Mouse (Mus musculus) heart, adult 18-20 months (tissue): Measurements from ENCODE around the gene Supv3l1. TPM values are rescaled to one million over a fixed set of nuclear protein-coding genes. Genes with fewer than 3 reads are reported as not detected.
A peak's percentile ranks its signal among the peaks of the same experiment; 100 is the strongest.

Experiments
- DNase-seq, 2 experiments: peaks; one replicate each; pipeline ENCODE4 v3.0.0; 2021 to 2022; ENCODE audit warnings: mixed read lengths in 1 of 2
- total RNA-seq, 2 experiments: library from RNA; stranded (reverse); gene quantifications; 2 replicates each; pipeline ENCODE4 v1.2.3; 2021

The Supv3l1 gene
- total RNA-seq, 2 experiments from 2014 or later: 37.2 to 40.7 TPM

DNA sequence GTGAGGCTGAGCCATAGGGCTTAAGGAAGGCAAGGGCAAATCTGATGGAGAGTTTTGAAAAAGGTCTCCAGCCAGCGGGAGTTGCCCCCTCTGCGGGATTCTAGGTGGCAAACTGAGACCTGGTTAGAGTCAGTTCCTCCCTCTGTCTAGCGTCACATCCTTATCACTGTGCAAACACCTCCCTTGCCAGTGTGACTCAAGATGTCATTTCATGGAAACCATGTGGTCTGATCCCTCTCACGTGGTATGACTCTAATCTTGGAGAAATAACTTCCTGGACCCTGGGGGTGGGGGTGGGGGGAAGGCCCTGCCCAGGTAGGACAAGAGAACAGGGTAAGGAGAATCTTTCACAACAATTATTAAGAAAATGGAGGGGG lies 35.9 kb downstream of the Supv3l1 start:
- DNase-seq: no peak

GRCm38 (mm10) chr10:62412906-62413605 lies 36.5 kb downstream of the Supv3l1 start:
- DNase-seq: no peak

DNA sequence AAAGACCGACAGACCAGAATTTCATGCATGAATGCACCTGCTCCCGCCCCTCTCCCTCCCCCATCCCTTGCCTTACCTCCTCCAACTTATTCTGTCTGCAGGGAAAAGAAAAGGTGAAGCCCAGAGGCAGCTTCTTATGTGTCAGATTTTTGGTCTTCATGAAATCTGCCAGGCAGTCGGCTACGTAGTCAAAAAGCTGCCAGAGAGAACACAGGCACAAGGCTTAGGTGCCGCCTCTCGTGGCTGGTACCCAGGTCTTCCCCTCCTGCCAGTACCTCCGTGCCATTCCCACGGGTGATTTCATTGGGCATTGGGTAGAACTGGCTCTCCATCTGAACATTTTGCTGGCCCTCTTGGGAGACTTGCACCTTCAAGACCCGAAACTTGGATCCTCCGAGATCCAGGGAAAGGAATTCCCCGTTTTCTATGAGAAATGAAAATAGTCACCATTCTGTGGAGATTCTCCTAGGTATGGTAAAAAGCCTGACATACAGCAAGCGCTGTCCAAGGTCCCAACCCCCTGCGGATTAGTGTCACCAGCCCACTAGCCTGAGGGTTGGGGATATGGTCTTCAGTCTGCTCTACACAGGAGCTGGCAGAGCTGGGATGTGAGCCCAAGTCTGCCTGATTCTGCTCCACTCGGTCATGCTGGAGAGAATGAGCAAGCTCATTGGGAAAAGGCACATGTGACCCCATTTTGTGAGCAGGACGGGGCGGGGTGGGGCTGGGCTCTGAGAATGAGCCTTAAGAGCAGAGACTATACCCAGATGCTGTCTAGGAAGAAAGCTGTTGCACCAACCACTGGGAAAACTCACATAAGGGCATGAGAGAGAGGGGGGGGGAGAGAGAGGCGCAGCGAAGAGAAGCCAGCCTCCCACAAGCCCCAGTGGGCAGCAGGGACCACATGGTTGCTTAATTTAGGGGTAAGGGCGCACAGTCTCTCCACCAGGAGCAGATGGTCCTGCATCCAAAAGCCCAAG lies 37.8 kb downstream of the Supv3l1 start:
- no peak for DNase-seq

DNA sequence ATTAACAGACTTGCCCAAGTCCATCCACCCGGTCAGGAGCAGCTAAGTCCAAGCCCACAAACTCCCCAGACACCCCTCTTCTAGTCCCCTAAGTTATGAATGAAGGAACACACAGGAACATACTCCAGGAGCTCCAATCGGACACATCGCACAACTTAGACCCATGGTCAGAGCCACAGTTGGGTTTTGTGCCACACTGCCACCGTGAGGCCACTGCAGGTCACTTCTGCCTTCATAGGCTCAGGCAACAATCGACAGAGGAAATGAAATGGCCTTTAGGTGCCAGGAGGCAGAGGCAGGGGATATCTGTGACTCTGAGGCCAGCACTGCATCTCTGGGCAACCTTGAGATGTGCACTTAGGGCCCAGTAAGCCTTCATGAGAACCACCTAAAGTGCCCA lies 38.6 kb downstream of the Supv3l1 start:
- peak; percentile 64 to 83 for DNase-seq

GRCm38 (mm10) chr10:62404901-62405300 lies 44.6 kb downstream of the Supv3l1 start:
- peak; percentile 45 for DNase-seq

DNA sequence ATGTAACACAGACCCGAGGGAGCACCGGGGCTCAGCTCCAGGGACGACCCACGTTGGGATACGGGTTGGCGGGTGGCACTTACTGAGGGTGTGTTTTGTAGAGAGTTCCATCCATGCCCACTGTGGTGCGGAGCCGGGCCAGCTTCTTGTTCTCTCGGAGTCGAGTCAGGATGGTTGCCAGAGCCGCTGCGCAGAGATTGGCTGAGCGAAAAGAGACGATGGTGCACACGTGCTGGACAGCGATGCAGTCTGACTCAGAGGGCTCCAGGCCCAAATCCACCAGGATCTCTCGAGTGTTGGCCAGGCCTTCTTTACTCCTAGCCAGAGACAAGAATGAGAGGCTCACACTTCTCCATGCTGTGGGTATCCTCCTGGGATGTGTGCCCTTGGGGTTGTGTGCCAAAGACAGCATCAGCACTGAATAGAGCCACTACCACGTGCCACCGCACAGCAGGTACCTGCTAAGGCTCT lies 47.9 kb downstream of the Supv3l1 start:
- DNase-seq: peak; percentile 60 to 63

DNA sequence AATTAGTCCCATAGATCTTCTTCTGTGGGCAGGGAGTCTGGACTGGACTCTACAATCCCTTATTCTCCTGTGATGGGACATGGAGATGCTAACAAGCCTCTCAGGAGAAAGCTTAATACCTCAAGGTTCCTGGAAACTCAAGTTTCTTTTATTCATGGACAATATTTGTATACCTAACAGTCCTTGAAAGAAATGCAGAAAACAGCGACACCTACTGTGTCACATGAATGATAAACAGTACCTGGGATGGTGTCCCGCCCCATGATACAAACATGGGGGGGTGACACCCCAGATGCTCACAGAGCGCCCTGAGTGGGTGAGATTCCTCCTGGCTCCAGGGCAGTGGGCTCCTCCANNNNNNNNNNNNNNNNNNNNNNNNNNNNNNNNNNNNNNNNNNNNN lies 66.5 kb downstream of the Supv3l1 start:
- DNase-seq: no peak

GRCm38 (mm10) chr10:62380936-62381335 lies 68.6 kb downstream of the Supv3l1 start:
- no peak for DNase-seq

GRCm38 (mm10) chr10:62379808-62380207 lies 69.7 kb downstream of the Supv3l1 start, which contains the start of gene Hk1:
Gene Hk1 (minus strand): TSS chr10:62379908.
- DNase-seq: no peak

Other genes starting within 250 kb of the Supv3l1 start
- 1 to 10 TPM; 6.6 to 8.8 TPM for gene Tspan15, start 218.5 kb downstream of the Supv3l1 start, total RNA-seq
- not detected for gene Tacr2, start 197.3 kb downstream of the Supv3l1 start, total RNA-seq
- gene Hk1, start 69.8 kb downstream of the Supv3l1 start, total RNA-seq: 100 to 1,000 TPM; 104 to 110 TPM
- not detected for gene Hkdc1, start 27.2 kb downstream of the Supv3l1 start, total RNA-seq
- under 1 TPM; 0.21 to 0.37 TPM for gene 4930507D05Rik, start 249 bp downstream of the Supv3l1 start, total RNA-seq
- 10 to 100 TPM; 43.8 to 49.8 TPM for gene Vps26a, start 37.1 kb upstream of the Supv3l1 start, total RNA-seq
- gene Srgn, start 77.7 kb upstream of the Supv3l1 start, total RNA-seq: 10 to 100 TPM; 36.6 to 42.0 TPM
- gene Kif1bp, start 128.7 kb upstream of the Supv3l1 start, total RNA-seq: 10 to 100 TPM; 43.9 to 44.2 TPM
- gene Ddx21, start 152.5 kb upstream of the Supv3l1 start, total RNA-seq: 10 to 100 TPM; 30.9 to 31.8 TPM
- gene Ddx50, start 201.5 kb upstream of the Supv3l1 start, total RNA-seq: 10 to 100 TPM; 46.8 to 51.0 TPM